Mouse (Mus musculus) G1E (cell line): ENCODE measurements around the gene Six3.

ENCODE experiments used
- CTCF ChIP-seq: IDR thresholded peaks from 2 replicates; pipeline ENCODE4 v1.5.1; 2012; ENCODE audit warnings: low read depth, low read length, inconsistent platforms, mixed read lengths
- GATA1 ChIP-seq: IDR thresholded peaks from 2 replicates; pipeline ENCODE4 v1.6.1; 2012; ENCODE audit warnings: borderline replicate concordance, low read length, inconsistent platforms, mixed read lengths
- TAL1 ChIP-seq: conservative IDR thresholded peaks from 2 replicates; pipeline ENCODE4 v1.6.1; 2012; ENCODE audit warnings: low read depth, low read length, inconsistent platforms, mixed read lengths

- TF ChIP-seq CTCF = no peak
- no peak for TF ChIP-seq TAL1
- no peak for TF ChIP-seq GATA1
These were observed 20.2 kb downstream of the Six3 start for GRCm38 (mm10) chr17:85633619-85634018.
